Mouse (Mus musculus) G1E (cell line): ENCODE data around the gene Cnot2.

Source experiments
- CTCF ChIP-seq: IDR thresholded peaks from 2 replicates; pipeline ENCODE4 v1.5.1; 2012; ENCODE audit warnings: low read depth, low read length, inconsistent platforms, mixed read lengths
- GATA1 ChIP-seq: IDR thresholded peaks from 2 replicates; pipeline ENCODE4 v1.6.1; 2012; ENCODE audit warnings: borderline replicate concordance, low read length, inconsistent platforms, mixed read lengths
- GATA2 ChIP-seq: IDR thresholded peaks from 2 replicates; pipeline ENCODE4 v1.6.1; 2012; ENCODE audit warnings: low read depth, low read length, inconsistent platforms, borderline replicate concordance
- POLR2AphosphoS5 ChIP-seq: IDR thresholded peaks from 2 replicates; pipeline ENCODE4 v1.6.1; 2012; ENCODE audit warnings: low read depth, low read length, inconsistent platforms; ENCODE audit not compliant: insufficient replicate concordance
- TAL1 ChIP-seq: conservative IDR thresholded peaks from 2 replicates; pipeline ENCODE4 v1.6.1; 2012; ENCODE audit warnings: low read depth, low read length, inconsistent platforms, mixed read lengths

GRCm38 (mm10) chr10:116452771-116453170, 128.5 kb downstream of the Cnot2 start:
- no peak for TF ChIP-seq CTCF
- no peak for TF ChIP-seq GATA1
- no peak for TF ChIP-seq POLR2AphosphoS5
- TF ChIP-seq TAL1 = no peak
- TF ChIP-seq GATA2 = no peak
